In the genomic region with DNA sequence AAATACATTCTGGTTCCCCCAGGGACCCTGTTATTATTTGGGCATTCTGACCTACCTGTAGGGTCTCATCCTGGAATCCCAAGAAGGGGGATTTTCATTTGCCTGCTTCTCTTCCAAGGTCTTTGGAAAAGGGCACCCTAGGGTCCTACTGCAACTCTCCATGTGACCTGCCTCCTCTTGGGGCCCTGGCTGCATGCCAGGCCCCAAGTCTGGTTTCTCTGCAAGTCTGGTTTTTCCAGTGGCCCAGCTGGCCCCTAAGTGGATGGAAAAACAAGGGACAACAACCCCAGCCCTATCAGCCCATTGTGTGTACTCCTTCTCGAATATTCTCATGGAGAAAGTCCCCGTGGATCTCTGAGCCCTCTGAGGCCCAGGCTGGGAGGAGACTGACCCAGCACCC, we compare ENCODE assay signal across 10 mouse cellular contexts. TPM values are rescaled to one million over a fixed set of nuclear protein-coding genes. Genes with fewer than 3 reads are reported as not detected.
DNase-seq lines count a peak whose midpoint lies in the region; ATAC-seq and TF ChIP-seq lines count a peak whose summit lies in the region.
"Had no signal": no experiment of that assay in that cellular context is flagged by ENCODE, and none has a peak within 500 bp of the region (broad histone marks: within the 10 kb centered on the region; RNA-seq: fewer than 3 reads in every experiment).

No protein-coding gene starts in this region.

- DNase-seq in forebrain, embryonic 10.5 days (ENCODE audit: extremely low spot score, low spot score), result no peak
- no peak for DNase-seq in testis, postnatal 10 days (ENCODE audit: low spot score)
- DNase-seq in liver, embryonic 13.5 days, result no peak
- DNase-seq in gastrocnemius, postnatal 10 days, result no peak
- no peak for DNase-seq in layer of hippocampus, adult 9-11 months
- DNase-seq in cerebellum, adult 8-10 months, result no peak
- DNase-seq: right cerebral cortex, postnatal 25 days had no signal

- no peak for ATAC-seq in forebrain, embryonic 16.5 days
- no peak for ATAC-seq in liver, embryonic 13.5 days (ENCODE audit: low read depth)

- H3K4me1 ChIP-seq in forebrain, embryonic 10.5 days, result peaks cover 31% of the 10 kb centered on the region
- peaks cover 8% of the 10 kb centered on the region for H3K4me1 ChIP-seq in forebrain, embryonic 16.5 days (replicated peaks; ENCODE audit: control insufficient read depth, insufficient read depth, low read length)
- peaks cover 19% of the 10 kb centered on the region for H3K4me1 ChIP-seq in testis, adult 2 months (ENCODE audit: control insufficient read depth, insufficient read depth, low read length)
- H3K4me1 ChIP-seq in liver, embryonic 13.5 days (replicated peaks), result peaks cover 69% of the 10 kb centered on the region

- H3K27ac ChIP-seq in forebrain, embryonic 10.5 days, result no peak overlapping the region
- no peak overlapping the region for H3K27ac ChIP-seq in forebrain, embryonic 16.5 days (ENCODE audit: low read length)
- H3K27ac ChIP-seq in testis, adult 2 months (ENCODE audit: control insufficient read depth, insufficient read depth, low read depth, low read length), result peak overlapping the region; percentile 89
- H3K27ac ChIP-seq in liver, embryonic 13.5 days, result peak overlapping the region; percentile 96
- H3K27ac ChIP-seq: macrophage had no signal

- no peaks in the 10 kb centered on the region for H3K9me3 ChIP-seq in forebrain, embryonic 10.5 days
- no peaks in the 10 kb centered on the region for H3K9me3 ChIP-seq in forebrain, embryonic 16.5 days (ENCODE audit: control insufficient read depth, low read length)
- no peaks in the 10 kb centered on the region for H3K9me3 ChIP-seq in liver, embryonic 13.5 days (replicated peaks)

- no peak overlapping the region; the same call in 1 of the 2 replicates for H3K4me2 ChIP-seq in forebrain, embryonic 16.5 days (ENCODE audit: low read length)
- peak overlapping the region; percentile 98 for H3K4me2 ChIP-seq in liver, embryonic 13.5 days

- TF ChIP-seq POLR2A in testis, adult 2 months (IDR thresholded peaks at IDR 0.05; ENCODE audit: control insufficient read depth, low read depth, low read length), result no peak

- peak overlapping the region; percentile 56; the same call in 1 of the 2 replicates for H3K4me3 ChIP-seq in forebrain, embryonic 10.5 days
- no peak overlapping the region for H3K4me3 ChIP-seq in forebrain, embryonic 16.5 days (replicated peaks; ENCODE audit: low read length)
- peak overlapping the region; percentile 97 for H3K4me3 ChIP-seq in testis, adult 2 months (ENCODE audit: control insufficient read depth, low read depth, low read length)
- H3K4me3 ChIP-seq in liver, embryonic 13.5 days (replicated peaks), result peak overlapping the region; percentile 71

- peaks cover 4% of the 10 kb centered on the region for H3K36me3 ChIP-seq in forebrain, embryonic 10.5 days (replicated peaks)
- H3K36me3 ChIP-seq in forebrain, embryonic 16.5 days (ENCODE audit: control insufficient read depth, insufficient read depth), result no peaks in the 10 kb centered on the region
- no peaks in the 10 kb centered on the region for H3K36me3 ChIP-seq in testis, adult 2 months (ENCODE audit: control insufficient read depth, insufficient read depth, low read length)
- H3K36me3 ChIP-seq in liver, embryonic 13.5 days, result peaks cover 27% of the 10 kb centered on the region

- peaks cover 62% of the 10 kb centered on the region for H3K27me3 ChIP-seq in forebrain, embryonic 10.5 days (ENCODE audit: poor library complexity, severe bottlenecking)
- H3K27me3 ChIP-seq in forebrain, embryonic 16.5 days (replicated peaks; ENCODE audit: control insufficient read depth, insufficient read depth, low read length), result no peaks in the 10 kb centered on the region
- no peaks in the 10 kb centered on the region for H3K27me3 ChIP-seq in testis, adult 2 months (ENCODE audit: control insufficient read depth, insufficient read depth, low read length)
- H3K27me3 ChIP-seq in liver, embryonic 13.5 days, result peaks cover 8% of the 10 kb centered on the region

- 76% methylated on average over 2 of the region's 2 CpGs for WGBS in forebrain, embryonic 10.5 days
- 71% methylated on average over 2 of the region's 2 CpGs for WGBS in forebrain, embryonic 16.5 days
- WGBS in liver, embryonic 13.5 days (ENCODE audit: insufficient replicate concordance), result 55% methylated on average over 2 of the region's 2 CpGs

- TF ChIP-seq CTCF in testis, adult 2 months (IDR thresholded peaks at IDR 0.05; ENCODE audit: control insufficient read depth, insufficient read depth, insufficient replicate concordance, low read depth, low read length), result no peak

- H3K9ac ChIP-seq in forebrain, embryonic 16.5 days (replicated peaks; ENCODE audit: low read depth, low read length), result no peak overlapping the region
- peak overlapping the region; percentile 83 for H3K9ac ChIP-seq in liver, embryonic 13.5 days

RNA-seq across cellular contexts. Expression of gene Reep6, which starts 1.1 kb away (rescaled TPM):
- 7.7 and 9.1 TPM in 2 replicates for polyA plus RNA-seq in forebrain, embryonic 10.5 days (2016; fragmentation: Nextera tagmentation; extraction: Ambion mirVana)
- polyA plus RNA-seq in forebrain, embryonic 16.5 days (2015; fragmentation: Nextera tagmentation; extraction: Ambion mirVana), result 2.2 and 3.2 TPM in 2 replicates
- polyA plus RNA-seq in testis, adult 2 months (2012; rRNA removed), result 698 and 732 TPM in 2 replicates
- 50.9 and 65.0 TPM in 2 replicates for polyA plus RNA-seq in liver, embryonic 13.5 days (2015; fragmentation: Nextera tagmentation; extraction: Ambion mirVana)
- 1 to 10 TPM; 2.1 to 2.4 TPM for total RNA-seq in gastrocnemius, postnatal 10 days (2021)

RNA-seq across cellular contexts. Expression of gene Pcsk4, which starts 1.6 kb away (rescaled TPM):
- polyA plus RNA-seq in forebrain, embryonic 10.5 days (2016; fragmentation: Nextera tagmentation; extraction: Ambion mirVana), result 5.7 and 6.7 TPM in 2 replicates
- polyA plus RNA-seq in forebrain, embryonic 16.5 days (2015; fragmentation: Nextera tagmentation; extraction: Ambion mirVana), result 3.1 and 3.9 TPM in 2 replicates
- 324 and 326 TPM in 2 replicates for polyA plus RNA-seq in testis, adult 2 months (2012; rRNA removed)
- 5.3 TPM in 2 replicates for polyA plus RNA-seq in liver, embryonic 13.5 days (2015; fragmentation: Nextera tagmentation; extraction: Ambion mirVana)
- total RNA-seq in gastrocnemius, postnatal 10 days (2021), result 1 to 10 TPM in 1 of 2 experiments, under 1 TPM in 1; 0.75 to 1.5 TPM

RNA-seq across cellular contexts. Expression of gene 2310011J03Rik, which starts 10.6 kb away (rescaled TPM):
- polyA plus RNA-seq in forebrain, embryonic 10.5 days (2016; fragmentation: Nextera tagmentation; extraction: Ambion mirVana), result 56.4 and 60.2 TPM in 2 replicates
- 32.5 and 34.2 TPM in 2 replicates for polyA plus RNA-seq in forebrain, embryonic 16.5 days (2015; fragmentation: Nextera tagmentation; extraction: Ambion mirVana)
- polyA plus RNA-seq in testis, adult 2 months (2012; rRNA removed), result 11.3 and 13.1 TPM in 2 replicates
- 42.3 and 43.7 TPM in 2 replicates for polyA plus RNA-seq in liver, embryonic 13.5 days (2015; fragmentation: Nextera tagmentation; extraction: Ambion mirVana)
- 10 to 100 TPM; 10.5 to 13.1 TPM for total RNA-seq in gastrocnemius, postnatal 10 days (2021)

RNA-seq across cellular contexts. Expression of gene Adamtsl5, which starts 17.3 kb away (rescaled TPM):
- 0.27 and 0.54 TPM in 2 replicates for polyA plus RNA-seq in forebrain, embryonic 10.5 days (2016; fragmentation: Nextera tagmentation; extraction: Ambion mirVana)
- 0.51 and 0.66 TPM in 2 replicates for polyA plus RNA-seq in forebrain, embryonic 16.5 days (2015; fragmentation: Nextera tagmentation; extraction: Ambion mirVana)
- polyA plus RNA-seq in testis, adult 2 months (2012; rRNA removed), result 3.3 and 4.1 TPM in 2 replicates
- 1.8 and 2.5 TPM in 2 replicates for polyA plus RNA-seq in liver, embryonic 13.5 days (2015; fragmentation: Nextera tagmentation; extraction: Ambion mirVana)
- 10 to 100 TPM; 15.2 to 20.4 TPM for total RNA-seq in gastrocnemius, postnatal 10 days (2021)

RNA-seq across cellular contexts. Expression of gene Plk5, which starts 25.4 kb away (rescaled TPM):
- 0.43 and 0.71 TPM in 2 replicates for polyA plus RNA-seq in forebrain, embryonic 10.5 days (2016; fragmentation: Nextera tagmentation; extraction: Ambion mirVana)
- 2.2 and 4.5 TPM in 2 replicates for polyA plus RNA-seq in forebrain, embryonic 16.5 days (2015; fragmentation: Nextera tagmentation; extraction: Ambion mirVana)
- polyA plus RNA-seq in testis, adult 2 months (2012; rRNA removed), result 1.3 and 1.7 TPM in 2 replicates
- polyA plus RNA-seq in liver, embryonic 13.5 days (2015; fragmentation: Nextera tagmentation; extraction: Ambion mirVana), result 0.12 TPM in 1 of 2 replicates, not detected in the other
- total RNA-seq in gastrocnemius, postnatal 10 days (2021), result not detected
- polyA plus RNA-seq: macrophage had no signal

Comparison
In these comparisons a context has a peak if more than half of its experiments do, and no peak if none do; other contexts are left out.
1. H3K27ac ChIP-seq: peak in testis, adult 2 months (single experiment) and liver, embryonic 13.5 days (single experiment); none in forebrain, embryonic 10.5 days (single experiment) and forebrain, embryonic 16.5 days (single experiment).
2. RNA of gene Reep6, which starts 1.1 kb away (polyA plus RNA-seq): 698 to 732 TPM in testis, adult 2 months; 50.9 to 65.0 TPM in liver, embryonic 13.5 days, 7.7 to 9.1 TPM in forebrain, embryonic 10.5 days and 2.2 to 3.2 TPM in forebrain, embryonic 16.5 days; every median in the first group is over 10 times any median in the second.
3. RNA of gene Pcsk4, which starts 1.6 kb away (polyA plus RNA-seq): 324 to 326 TPM in testis, adult 2 months; 5.7 to 6.7 TPM in forebrain, embryonic 10.5 days, 5.3 TPM in liver, embryonic 13.5 days and 3.1 to 3.9 TPM in forebrain, embryonic 16.5 days; every median in the first group is over 10 times any median in the second.